Mouse (Mus musculus) liver, postnatal 0 days (tissue): ENCODE data around the gene Kcnn3.

Experiments used
- CTCF ChIP-seq: sonication (generic); IDR thresholded peaks from 2 replicates; pipeline ENCODE4 v1.5.1; 2016; ENCODE audit warnings: antibody characterized with exemption, low read depth
- EP300 ChIP-seq: IDR thresholded peaks from 2 replicates; pipeline ENCODE4 v1.6.1; 2016; ENCODE audit warnings: antibody characterized with exemption, low read depth, mild to moderate bottlenecking

- TF ChIP-seq CTCF (no peak), EP300 (no peak)
Measured at GRCm38 (mm10) chr3:89589321-89589720, 69.4 kb downstream of the Kcnn3 start.
